Mouse (Mus musculus) neural tube, embryonic 15.5 days (tissue): ENCODE measurements around the gene Zfp101. TPM values are rescaled to one million over a fixed set of nuclear protein-coding genes. Genes with fewer than 3 reads are reported as not detected.

Experiments
- polyA plus RNA-seq: library from polyadenylated mRNA; unstranded; fragments of >200 nt; fragmentation: Nextera tagmentation; extraction: Ambion mirVana; gene quantifications from 2 replicates; pipeline ENCODE4 v1.2.1, GENCODE M21; 2015

Gene Zfp101
- polyA plus RNA-seq, 1 experiment from 2014 or later = 13.6 TPM

Other genes with a start within 250 kb of the Zfp101 start
- gene Olfr55, start 226.2 kb downstream of the Zfp101 start, polyA plus RNA-seq = 0.05 TPM in 1 of 2 replicates, not detected in the other
- 0.06 TPM in 2 replicates for gene Olfr239, start 203.3 kb downstream of the Zfp101 start, polyA plus RNA-seq
- gene Olfr1564, start 173.0 kb downstream of the Zfp101 start, polyA plus RNA-seq = 0.05 and 0.08 TPM in 2 replicates
- 21.4 and 22.3 TPM in 2 replicates for gene Zfp955a, start 139.5 kb downstream of the Zfp101 start, polyA plus RNA-seq
- 0.04 and 0.05 TPM in 2 replicates for gene Olfr63, start 130.0 kb downstream of the Zfp101 start, polyA plus RNA-seq
- gene Zfp955b, start 105.1 kb downstream of the Zfp101 start, polyA plus RNA-seq = 19.6 and 22.8 TPM in 2 replicates
- 11.1 and 12.1 TPM in 2 replicates for gene Zfp81, start 35.8 kb downstream of the Zfp101 start, polyA plus RNA-seq
- not detected in 2 replicates for gene Actl9, start 38.3 kb upstream of the Zfp101 start, polyA plus RNA-seq
- 57.7 and 63.9 TPM in 2 replicates for gene Adamts10, start 129.6 kb upstream of the Zfp101 start, polyA plus RNA-seq
- gene Myo1f, start 161.1 kb upstream of the Zfp101 start, polyA plus RNA-seq = 2.1 and 4.7 TPM in 2 replicates
- 56.1 and 62.3 TPM in 2 replicates for gene Zfp414, start 234.4 kb upstream of the Zfp101 start, polyA plus RNA-seq
- gene Pram1, start 243.4 kb upstream of the Zfp101 start, polyA plus RNA-seq = 0.61 TPM in 1 of 2 replicates, not detected in the other